In genomic region chr3:148489201-148489600, GRCm38 (mm10) we compare ENCODE assay signal across 26 mouse cellular contexts.
"Had no signal": no experiment of that assay in that cellular context is flagged by ENCODE, and none has a peak within 500 bp of the region (broad histone marks: within the 10 kb centered on the region; RNA-seq: fewer than 3 reads in every experiment).

No protein-coding gene starts in this region.

- H3K4me1 ChIP-seq: heart, embryonic 13.5 days; heart, embryonic 15.5 days; hindbrain, embryonic 13.5 days; hindbrain, embryonic 15.5 days; kidney, embryonic 15.5 days; limb, embryonic 12.5 days; liver, embryonic 12.5 days had no signal

- H3K9ac ChIP-seq: heart, embryonic 13.5 days; heart, embryonic 15.5 days; hindbrain, embryonic 13.5 days; hindbrain, embryonic 15.5 days; kidney, embryonic 15.5 days; limb, embryonic 12.5 days; limb, embryonic 15.5 days; liver, embryonic 12.5 days had no signal

- H3K9me3 ChIP-seq: heart, embryonic 13.5 days; heart, embryonic 15.5 days; hindbrain, embryonic 13.5 days; hindbrain, embryonic 15.5 days; kidney, embryonic 15.5 days; limb, embryonic 12.5 days; limb, embryonic 15.5 days; liver, embryonic 12.5 days had no signal

- H3K27ac ChIP-seq: heart, adult 2 months; heart, embryonic 13.5 days; heart, embryonic 15.5 days; hindbrain, embryonic 13.5 days; hindbrain, embryonic 15.5 days; hindbrain, postnatal 0 days; kidney, embryonic 15.5 days; kidney, postnatal 0 days; limb, embryonic 12.5 days; limb, embryonic 15.5 days; liver, embryonic 12.5 days had no signal

- H3K36me3 ChIP-seq: heart, embryonic 13.5 days; heart, embryonic 15.5 days; hindbrain, embryonic 13.5 days; hindbrain, embryonic 15.5 days; kidney, embryonic 15.5 days; limb, embryonic 12.5 days; limb, embryonic 15.5 days; liver, embryonic 12.5 days had no signal

- ATAC-seq: hindbrain, postnatal 0 days; intestine, embryonic 16.5 days; liver, embryonic 12.5 days had no signal

- H3K4me2 ChIP-seq: heart, embryonic 11.5 days; heart, embryonic 13.5 days; heart, embryonic 15.5 days; hindbrain, embryonic 13.5 days; hindbrain, embryonic 15.5 days; kidney, embryonic 15.5 days; limb, embryonic 12.5 days; limb, embryonic 15.5 days; liver, embryonic 12.5 days had no signal

- H3K4me3 ChIP-seq: heart, adult 2 months; heart, embryonic 13.5 days; heart, embryonic 15.5 days; hindbrain, embryonic 13.5 days; hindbrain, embryonic 15.5 days; kidney, embryonic 15.5 days; limb, embryonic 12.5 days; limb, embryonic 15.5 days; liver, embryonic 12.5 days had no signal

- H3K27me3 ChIP-seq: heart, embryonic 13.5 days; heart, embryonic 15.5 days; hindbrain, embryonic 13.5 days; hindbrain, embryonic 15.5 days; kidney, embryonic 15.5 days; limb, embryonic 12.5 days; limb, embryonic 15.5 days; liver, embryonic 12.5 days had no signal

- DNase-seq: gastrocnemius, postnatal 14 days; gastrocnemius, postnatal 36 days; heart, adult 11 months; heart, adult 2 months; heart, postnatal 14 days; heart, postnatal 36 days; kidney, adult 11 months; kidney, adult 2 months; kidney, adult 9 months; kidney, postnatal 14 days; kidney, postnatal 36 days; layer of hippocampus, adult 9-11 months; layer of hippocampus, postnatal 36 days; left cerebral cortex, postnatal 4 days had no signal
